Mouse (Mus musculus) CD4-positive, CD25-positive, alpha-beta regulatory T cell, adult 4 months (primary cell): ENCODE results near the gene Slc15a4. TPM values are rescaled to one million over a fixed set of nuclear protein-coding genes. Genes with fewer than 3 reads are reported as not detected.

Experiments used
- polyA plus RNA-seq, 2 experiments: library from polyadenylated mRNA; unstranded; fragments of 100-300 nt; shearing (Covaris generic); gene quantifications; one replicate each; pipeline ENCODE4 v1.2.1; 2017

Slc15a4 gene
- polyA plus RNA-seq, 2 experiments from 2014 or later: 3.3 to 3.9 TPM

Other genes starting within 250 kb of the Slc15a4 start
- not detected for gene Glt1d1, start 635 bp downstream of the Slc15a4 start, polyA plus RNA-seq